Mouse (Mus musculus) ES-Bruce4 (cell line): ENCODE measurements at regions not wholly inside any gene's neighbourhood (a gene's known extent, or its start where the extent isn't known, plus 50 kb on each side); places are given as distances from the start of the nearest gene placed in this dataset.

Experiments used
- CTCF ChIP-seq: IDR thresholded peaks from one replicate; pipeline ENCODE4 v1.8.1; 2011; ENCODE audit warnings: low read depth, low read length
- EP300 ChIP-seq: IDR thresholded peaks from 2 replicates; pipeline ENCODE4 v1.6.1; 2011; ENCODE audit warnings: low read depth, low read length; ENCODE audit not compliant: insufficient read depth
- POLR2A ChIP-seq: IDR thresholded peaks from one replicate; pipeline ENCODE4 v1.8.1; 2011; ENCODE audit warnings: low read length; ENCODE audit not compliant: insufficient read depth

GRCm38 (mm10) chr8:89934521-89934920, 413.6 kb downstream of the Tox3 start:
- TF ChIP-seq POLR2A (no peak), CTCF (no peak), EP300 (no peak)
